ENCODE assay signal across 8 mouse cellular contexts in genomic region chr6:97210962-97211601, GRCm38 (mm10). TPM values are rescaled to one million over a fixed set of nuclear protein-coding genes. Genes with fewer than 3 reads are reported as not detected.
DNase-seq lines count a peak whose midpoint lies in the region; ATAC-seq lines count a peak whose summit lies in the region.

No protein-coding gene starts in this region.

- 4% methylated on average over 22 of the region's 22 CpGs for WGBS in hindbrain, embryonic 13.5 days
- under 1% methylated on average over 22 of the region's 22 CpGs for WGBS in liver, embryonic 15.5 days (ENCODE audit: insufficient replicate concordance)

- ATAC-seq in common myeloid progenitor, adult 5-6 weeks (replicated peaks; ENCODE audit: low read depth, poor library complexity, severe bottlenecking), result peak; percentile 27
- peak; percentile 67 for ATAC-seq in hindbrain, embryonic 13.5 days (ENCODE audit: low FRiP score)
- ATAC-seq in liver, embryonic 15.5 days (ENCODE audit: insufficient read depth), result peak; percentile 79

- DNase-seq in adrenal gland, postnatal 14 days, result peak; percentile 31
- no peak for DNase-seq in adrenal gland, postnatal 4 days (ENCODE audit: low spot score in 2 of 2)
- peak; percentile 33 to 37 for DNase-seq in B cell, adult 2 months
- DNase-seq in natural killer cell, adult 2 months (ENCODE audit: low spot score in 2 of 2), result peak; percentile 36 to 37
- no peak for DNase-seq in gastrocnemius, postnatal 25 days

- H3K36me3 ChIP-seq in hindbrain, embryonic 13.5 days, result peaks cover 10% of the 10 kb centered on the region
- H3K36me3 ChIP-seq in liver, embryonic 15.5 days (replicated peaks), result peaks cover 12% of the 10 kb centered on the region

- peak overlapping the region; percentile 75 for H3K4me3 ChIP-seq in hindbrain, embryonic 13.5 days
- peak overlapping the region; percentile 74 for H3K4me3 ChIP-seq in liver, embryonic 15.5 days (replicated peaks)

- H3K9me3 ChIP-seq in hindbrain, embryonic 13.5 days, result no peaks in the 10 kb centered on the region
- no peaks in the 10 kb centered on the region for H3K9me3 ChIP-seq in liver, embryonic 15.5 days (replicated peaks)

- peak overlapping the region; percentile 73 for H3K4me2 ChIP-seq in hindbrain, embryonic 13.5 days
- H3K4me2 ChIP-seq in liver, embryonic 15.5 days, result peak overlapping the region; percentile 84

- H3K27ac ChIP-seq in hindbrain, embryonic 13.5 days, result peak overlapping the region; percentile 82
- peak overlapping the region; percentile 79 for H3K27ac ChIP-seq in liver, embryonic 15.5 days (replicated peaks)

- peaks cover 31% of the 10 kb centered on the region for H3K4me1 ChIP-seq in hindbrain, embryonic 13.5 days (replicated peaks)
- H3K4me1 ChIP-seq in liver, embryonic 15.5 days (replicated peaks), result peaks cover 75% of the 10 kb centered on the region

- peak overlapping the region; percentile 89 for H3K9ac ChIP-seq in hindbrain, embryonic 13.5 days
- peak overlapping the region; percentile 69 for H3K9ac ChIP-seq in liver, embryonic 15.5 days

- no peaks in the 10 kb centered on the region for H3K27me3 ChIP-seq in hindbrain, embryonic 13.5 days
- H3K27me3 ChIP-seq in liver, embryonic 15.5 days, result no peaks in the 10 kb centered on the region

RNA-seq across cellular contexts. Expression of gene Arl6ip5, which starts 0.6 kb away (rescaled TPM):
- 82.2 and 89.5 TPM in 2 replicates for total RNA-seq in adrenal gland, postnatal 14 days (2021)
- 100 to 1,000 TPM in 1 of 2 experiments, 10 to 100 TPM in 1; 97.3 to 105 TPM for total RNA-seq in adrenal gland, postnatal 4 days (2021)
- 58.9 and 73.4 TPM in 2 replicates for total RNA-seq in common myeloid progenitor, adult 5-6 weeks (2017)
- polyA plus RNA-seq in hindbrain, embryonic 13.5 days (2015; fragmentation: Nextera tagmentation; extraction: Ambion mirVana), result 120 and 122 TPM in 2 replicates
- 33.5 and 34.6 TPM in 2 replicates for polyA plus RNA-seq in liver, embryonic 15.5 days (2015; fragmentation: Nextera tagmentation; extraction: Ambion mirVana)
- 100 to 1,000 TPM; 132 to 165 TPM for total RNA-seq in gastrocnemius, postnatal 25 days (2021)

RNA-seq across cellular contexts. Expression of gene Uba3, which starts 5.6 kb away (rescaled TPM):
- 62.9 and 63.4 TPM in 2 replicates for total RNA-seq in adrenal gland, postnatal 14 days (2021)
- 10 to 100 TPM; 57.1 to 59.1 TPM for total RNA-seq in adrenal gland, postnatal 4 days (2021)
- 66.2 and 66.3 TPM in 2 replicates for total RNA-seq in common myeloid progenitor, adult 5-6 weeks (2017)
- 91.5 and 93.0 TPM in 2 replicates for polyA plus RNA-seq in hindbrain, embryonic 13.5 days (2015; fragmentation: Nextera tagmentation; extraction: Ambion mirVana)
- polyA plus RNA-seq in liver, embryonic 15.5 days (2015; fragmentation: Nextera tagmentation; extraction: Ambion mirVana), result 23.4 and 26.0 TPM in 2 replicates
- total RNA-seq in gastrocnemius, postnatal 25 days (2021), result 10 to 100 TPM; 34.1 to 35.3 TPM

RNA-seq across cellular contexts. Expression of gene Tmf1, which starts 32.2 kb away (rescaled TPM):
- 46.7 and 49.8 TPM in 2 replicates for total RNA-seq in adrenal gland, postnatal 14 days (2021)
- 10 to 100 TPM; 46.8 to 50.3 TPM for total RNA-seq in adrenal gland, postnatal 4 days (2021)
- total RNA-seq in common myeloid progenitor, adult 5-6 weeks (2017), result 98.7 and 132 TPM in 2 replicates
- polyA plus RNA-seq in hindbrain, embryonic 13.5 days (2015; fragmentation: Nextera tagmentation; extraction: Ambion mirVana), result 43.9 and 44.5 TPM in 2 replicates
- polyA plus RNA-seq in liver, embryonic 15.5 days (2015; fragmentation: Nextera tagmentation; extraction: Ambion mirVana), result 12.5 and 13.2 TPM in 2 replicates
- 10 to 100 TPM; 35.7 to 40.0 TPM for total RNA-seq in gastrocnemius, postnatal 25 days (2021)

RNA-seq across cellular contexts. Expression of gene Lmod3, which starts 41.5 kb away (rescaled TPM):
- not detected in 2 replicates for total RNA-seq in adrenal gland, postnatal 14 days (2021)
- 1 to 10 TPM; 1.3 to 5.1 TPM for total RNA-seq in adrenal gland, postnatal 4 days (2021)
- total RNA-seq in common myeloid progenitor, adult 5-6 weeks (2017), result not detected in 2 replicates
- 0.08 and 0.17 TPM in 2 replicates for polyA plus RNA-seq in hindbrain, embryonic 13.5 days (2015; fragmentation: Nextera tagmentation; extraction: Ambion mirVana)
- 0.26 and 0.47 TPM in 2 replicates for polyA plus RNA-seq in liver, embryonic 15.5 days (2015; fragmentation: Nextera tagmentation; extraction: Ambion mirVana)
- total RNA-seq in gastrocnemius, postnatal 25 days (2021), result 100 to 1,000 TPM; 143 to 148 TPM

Comparison
In these comparisons a context has a peak if more than half of its experiments do, and no peak if none do; other contexts are left out.
1. DNase-seq: peak in adrenal gland, postnatal 14 days (single experiment), B cell, adult 2 months (2 of 2) and natural killer cell, adult 2 months (2 of 2); none in adrenal gland, postnatal 4 days (0 of 2) and gastrocnemius, postnatal 25 days (single experiment).
2. ATAC-seq: peak in every context shown above with its lines; median percentile 79 in liver, embryonic 15.5 days; 67 in hindbrain, embryonic 13.5 days; 27 in common myeloid progenitor, adult 5-6 weeks.